Mouse (Mus musculus): ENCODE results near the gene S100a8. TPM values are rescaled to one million over a fixed set of nuclear protein-coding genes. Genes with fewer than 3 reads are reported as not detected.

The S100a8 gene
- polyA plus RNA-seq, 1 experiment from 2014 or later, result 2.2 TPM

GRCm38 (mm10) chr3:90638511-90639275 lies 30.1 kb upstream of the S100a8 start:
- Histone ChIP-seq H3K9ac (replicated peaks; ENCODE audit: low read length) (no peak overlapping the region), H3K27ac (replicated peaks; ENCODE audit: low read depth, low read length) (no peak overlapping the region), H3K4me1 (ENCODE audit: control insufficient read depth, insufficient read depth, low read length) (no peaks in the 10 kb centered on the region), H3K4me2 (ENCODE audit: low read length) (no peak overlapping the region), H3K9me3 (ENCODE audit: control insufficient read depth, low read length) (no peaks in the 10 kb centered on the region), H3K4me3 (replicated peaks; ENCODE audit: low read depth, low read length) (no peak overlapping the region), H3K27me3 (ENCODE audit: control insufficient read depth, insufficient read depth, low read length) (no peaks in the 10 kb centered on the region), H3K36me3 (ENCODE audit: control insufficient read depth, insufficient read depth, low read length) (no peaks in the 10 kb centered on the region)
- 86% methylated on average over 1 of the region's 1 CpGs for WGBS
- ATAC-seq (ENCODE audit: low FRiP score, low TSS enrichment) (no peak), DNase-seq (no peak)

DNA sequence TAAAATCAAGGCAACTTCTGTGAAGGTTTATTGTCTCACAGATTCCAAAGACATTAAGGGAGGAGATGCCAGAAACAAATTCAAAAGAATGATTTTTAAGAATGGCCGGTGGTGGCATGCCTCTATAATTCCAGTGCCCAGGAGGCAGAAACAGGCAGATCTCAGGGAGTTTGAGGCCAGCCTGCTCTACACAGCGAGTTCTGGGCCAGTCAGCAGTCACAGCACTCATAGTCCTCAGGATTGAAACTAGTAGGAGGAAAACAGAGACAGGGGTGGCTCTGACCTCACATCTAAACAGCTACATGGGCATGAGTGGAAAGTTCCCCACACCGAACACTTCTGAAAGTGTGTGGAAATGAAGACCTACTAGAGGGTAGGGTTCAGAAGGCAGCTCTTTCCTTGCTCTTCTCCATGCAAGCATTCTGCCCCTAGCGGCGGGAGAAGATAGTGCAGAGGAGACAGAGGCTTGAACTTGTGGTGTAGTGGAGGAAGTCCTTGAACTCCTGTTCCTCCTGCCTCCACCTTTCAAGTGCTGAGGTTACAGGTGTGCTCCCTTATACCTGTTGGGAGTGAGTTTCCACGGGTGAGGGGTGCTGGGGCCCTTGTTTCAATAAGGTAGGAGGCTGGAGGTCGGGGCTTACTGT lies 29.1 kb upstream of the S100a8 start:
- ATAC-seq (ENCODE audit: low FRiP score, low TSS enrichment), result no peak
- Histone ChIP-seq H3K27ac (replicated peaks; ENCODE audit: low read depth, low read length) (no peak overlapping the region), H3K9ac (replicated peaks; ENCODE audit: low read length) (no peak overlapping the region), H3K9me3 (ENCODE audit: control insufficient read depth, low read length) (no peaks in the 10 kb centered on the region), H3K4me3 (replicated peaks; ENCODE audit: low read depth, low read length) (no peak overlapping the region), H3K4me2 (ENCODE audit: low read length) (no peak overlapping the region), H3K27me3 (ENCODE audit: control insufficient read depth, insufficient read depth, low read length) (no peaks in the 10 kb centered on the region), H3K36me3 (ENCODE audit: control insufficient read depth, insufficient read depth, low read length) (no peaks in the 10 kb centered on the region), H3K4me1 (ENCODE audit: control insufficient read depth, insufficient read depth, low read length) (no peaks in the 10 kb centered on the region)
- 55% methylated on average over 7 of the region's 7 CpGs for WGBS
- DNase-seq, result peak; percentile 17

- H3K4me1 ChIP-seq (ENCODE audit: control insufficient read depth, insufficient read depth, low read length), result no peaks in the 10 kb centered on the region
- no peak overlapping the region for H3K27ac ChIP-seq (replicated peaks; ENCODE audit: low read depth, low read length)
- ATAC-seq (ENCODE audit: low FRiP score, low TSS enrichment) (no peak), DNase-seq (no peak)
- H3K27me3 ChIP-seq (ENCODE audit: control insufficient read depth, insufficient read depth, low read length), result no peaks in the 10 kb centered on the region
- H3K4me2 ChIP-seq (ENCODE audit: low read length), result no peak overlapping the region
- H3K9ac ChIP-seq (replicated peaks; ENCODE audit: low read length), result no peak overlapping the region
- WGBS, result 89% methylated on average over 7 of the region's 7 CpGs
- no peak overlapping the region for H3K4me3 ChIP-seq (replicated peaks; ENCODE audit: low read depth, low read length)
- no peaks in the 10 kb centered on the region for H3K36me3 ChIP-seq (ENCODE audit: control insufficient read depth, insufficient read depth, low read length)
- no peaks in the 10 kb centered on the region for H3K9me3 ChIP-seq (ENCODE audit: control insufficient read depth, low read length)
Measured at GRCm38 (mm10) chr3:90640981-90641380, 27.8 kb upstream of the S100a8 start.

GRCm38 (mm10) chr3:90644220-90644619 lies 24.6 kb upstream of the S100a8 start:
- no peak overlapping the region for H3K9ac ChIP-seq (replicated peaks; ENCODE audit: low read length)
- no peaks in the 10 kb centered on the region for H3K36me3 ChIP-seq (ENCODE audit: control insufficient read depth, insufficient read depth, low read length)
- no peaks in the 10 kb centered on the region for H3K27me3 ChIP-seq (ENCODE audit: control insufficient read depth, insufficient read depth, low read length)
- no peak overlapping the region for H3K4me3 ChIP-seq (replicated peaks; ENCODE audit: low read depth, low read length)
- no peak overlapping the region for H3K27ac ChIP-seq (replicated peaks; ENCODE audit: low read depth, low read length)
- 56% methylated on average over 3 of the region's 3 CpGs for WGBS
- no peak for ATAC-seq (ENCODE audit: low FRiP score, low TSS enrichment)
- H3K4me1 ChIP-seq (ENCODE audit: control insufficient read depth, insufficient read depth, low read length), result no peaks in the 10 kb centered on the region
- no peaks in the 10 kb centered on the region for H3K9me3 ChIP-seq (ENCODE audit: control insufficient read depth, low read length)
- peak; percentile 11 for DNase-seq
- no peak overlapping the region for H3K4me2 ChIP-seq (ENCODE audit: low read length)

GRCm38 (mm10) chr3:90647291-90647690 lies 21.5 kb upstream of the S100a8 start:
- Histone ChIP-seq H3K27ac (replicated peaks; ENCODE audit: low read depth, low read length) (no peak overlapping the region), H3K36me3 (ENCODE audit: control insufficient read depth, insufficient read depth, low read length) (no peaks in the 10 kb centered on the region), H3K4me3 (replicated peaks; ENCODE audit: low read depth, low read length) (no peak overlapping the region), H3K4me2 (ENCODE audit: low read length) (no peak overlapping the region), H3K9me3 (ENCODE audit: control insufficient read depth, low read length) (no peaks in the 10 kb centered on the region), H3K4me1 (ENCODE audit: control insufficient read depth, insufficient read depth, low read length) (no peaks in the 10 kb centered on the region), H3K9ac (replicated peaks; ENCODE audit: low read length) (no peak overlapping the region), H3K27me3 (ENCODE audit: control insufficient read depth, insufficient read depth, low read length) (no peaks in the 10 kb centered on the region)
- 90% methylated on average over 1 of the region's 1 CpGs for WGBS
- DNase-seq (no peak), ATAC-seq (ENCODE audit: low FRiP score, low TSS enrichment) (no peak)

DNA sequence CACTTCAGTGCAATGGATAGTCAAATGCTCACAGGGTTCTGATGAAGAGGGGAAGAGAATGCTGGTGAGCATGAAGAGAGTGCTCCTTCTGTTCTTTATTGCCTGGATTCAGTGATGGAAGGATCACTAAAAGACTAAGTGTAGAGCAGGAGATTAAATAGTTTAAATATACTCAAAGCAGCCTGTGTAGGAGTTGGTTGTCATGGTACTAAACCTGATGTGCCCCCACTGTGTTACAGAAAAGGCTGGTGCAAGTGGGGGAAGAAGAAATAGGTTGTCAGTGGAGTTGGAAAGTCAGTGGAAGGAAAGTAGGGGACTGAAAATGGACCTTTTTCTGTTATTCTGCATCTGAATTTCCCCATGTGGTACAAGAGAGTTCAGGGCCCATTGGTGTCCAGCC lies 19.8 kb upstream of the S100a8 start:
- H3K36me3 ChIP-seq (ENCODE audit: control insufficient read depth, insufficient read depth, low read length), result no peaks in the 10 kb centered on the region
- H3K27me3 ChIP-seq (ENCODE audit: control insufficient read depth, insufficient read depth, low read length), result no peaks in the 10 kb centered on the region
- H3K4me3 ChIP-seq (replicated peaks; ENCODE audit: low read depth, low read length), result no peak overlapping the region
- no peak overlapping the region for H3K4me2 ChIP-seq (ENCODE audit: low read length)
- ATAC-seq (ENCODE audit: low FRiP score, low TSS enrichment) (no peak), DNase-seq (no peak)
- no peak overlapping the region for H3K9ac ChIP-seq (replicated peaks; ENCODE audit: low read length)
- H3K4me1 ChIP-seq (ENCODE audit: control insufficient read depth, insufficient read depth, low read length), result no peaks in the 10 kb centered on the region
- H3K9me3 ChIP-seq (ENCODE audit: control insufficient read depth, low read length), result no peaks in the 10 kb centered on the region
- H3K27ac ChIP-seq (replicated peaks; ENCODE audit: low read depth, low read length), result no peak overlapping the region

DNA sequence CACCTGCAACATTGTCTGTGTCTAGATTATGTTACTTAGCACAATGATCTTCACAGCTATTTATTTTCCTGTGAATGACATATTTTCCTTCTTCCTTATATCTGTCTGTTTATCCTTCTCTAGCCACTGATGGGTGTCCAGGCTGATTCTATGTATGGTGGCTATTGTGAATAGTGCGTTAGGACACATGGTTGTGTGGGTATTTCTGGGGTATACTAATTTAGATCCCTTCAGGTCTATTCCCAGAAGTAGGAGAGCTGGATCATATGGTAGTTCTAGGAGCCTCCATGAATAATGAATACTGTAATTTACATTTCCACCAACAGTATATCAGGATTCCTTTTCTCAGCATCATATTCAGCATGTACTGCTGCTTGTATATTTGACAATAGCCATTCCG lies 18.9 kb upstream of the S100a8 start:
- no peak overlapping the region for H3K4me2 ChIP-seq (ENCODE audit: low read length)
- DNase-seq, result no peak
- H3K4me3 ChIP-seq (replicated peaks; ENCODE audit: low read depth, low read length), result no peak overlapping the region
- no peak for ATAC-seq (ENCODE audit: low FRiP score, low TSS enrichment)
- H3K36me3 ChIP-seq (ENCODE audit: control insufficient read depth, insufficient read depth, low read length), result no peaks in the 10 kb centered on the region
- H3K4me1 ChIP-seq (ENCODE audit: control insufficient read depth, insufficient read depth, low read length), result no peaks in the 10 kb centered on the region
- no peaks in the 10 kb centered on the region for H3K27me3 ChIP-seq (ENCODE audit: control insufficient read depth, insufficient read depth, low read length)
- no peak overlapping the region for H3K27ac ChIP-seq (replicated peaks; ENCODE audit: low read depth, low read length)
- H3K9me3 ChIP-seq (ENCODE audit: control insufficient read depth, low read length), result no peaks in the 10 kb centered on the region
- WGBS, result 90% methylated on average over 2 of the region's 2 CpGs
- no peak overlapping the region for H3K9ac ChIP-seq (replicated peaks; ENCODE audit: low read length)

- no peak overlapping the region for H3K4me2 ChIP-seq (ENCODE audit: low read length)
- H3K9me3 ChIP-seq (ENCODE audit: control insufficient read depth, low read length), result no peaks in the 10 kb centered on the region
- no peaks in the 10 kb centered on the region for H3K27me3 ChIP-seq (ENCODE audit: control insufficient read depth, insufficient read depth, low read length)
- no peak overlapping the region for H3K4me3 ChIP-seq (replicated peaks; ENCODE audit: low read depth, low read length)
- 38% methylated on average over 5 of the region's 5 CpGs for WGBS
- ATAC-seq (ENCODE audit: low FRiP score, low TSS enrichment) (peak; percentile 69), DNase-seq (peak; percentile 94)
- no peak overlapping the region for H3K9ac ChIP-seq (replicated peaks; ENCODE audit: low read length)
- H3K27ac ChIP-seq (replicated peaks; ENCODE audit: low read depth, low read length), result no peak overlapping the region
- no peaks in the 10 kb centered on the region for H3K36me3 ChIP-seq (ENCODE audit: control insufficient read depth, insufficient read depth, low read length)
- H3K4me1 ChIP-seq (ENCODE audit: control insufficient read depth, insufficient read depth, low read length), result no peaks in the 10 kb centered on the region
Measured at GRCm38 (mm10) chr3:90652878-90653508, 15.8 kb upstream of the S100a8 start.

DNA sequence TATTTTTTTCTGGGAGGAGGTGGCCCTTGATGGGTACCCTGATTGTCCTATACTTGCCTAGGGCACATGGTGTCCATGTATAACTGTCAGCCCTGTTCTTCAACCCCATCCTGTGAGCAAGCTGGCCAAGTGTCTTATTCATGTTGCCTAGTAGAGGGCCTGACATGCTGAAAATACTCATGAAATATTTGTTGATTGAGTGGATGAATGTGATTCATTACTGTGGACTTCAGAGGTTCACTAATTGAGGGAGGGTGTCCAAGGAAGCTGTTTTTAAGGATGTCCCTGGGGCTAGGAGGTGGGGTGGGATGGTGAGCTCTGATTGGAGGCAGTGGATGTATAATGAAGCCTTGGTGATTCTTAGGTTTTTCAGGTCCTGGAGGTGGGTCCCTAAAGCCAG lies 15.1 kb upstream of the S100a8 start, which contains the start of gene S100a7a:
TSS of gene S100a7a (plus strand) at position 301 of the 400 bp plus-strand sequence.
- no peaks in the 10 kb centered on the region for H3K4me1 ChIP-seq (ENCODE audit: control insufficient read depth, insufficient read depth, low read length)
- ATAC-seq (ENCODE audit: low FRiP score, low TSS enrichment) (no peak), DNase-seq (no peak)
- no peak within 1 kb of the TSS for H3K4me3 ChIP-seq (replicated peaks; ENCODE audit: low read depth, low read length)
- no peaks in the 10 kb centered on the region for H3K9me3 ChIP-seq (ENCODE audit: control insufficient read depth, low read length)
- no peaks in the 10 kb centered on the region for H3K27me3 ChIP-seq (ENCODE audit: control insufficient read depth, insufficient read depth, low read length)
- H3K4me2 ChIP-seq (ENCODE audit: low read length), result no peak within 1 kb of the TSS
- H3K36me3 ChIP-seq (ENCODE audit: control insufficient read depth, insufficient read depth, low read length), result no peaks in the 10 kb centered on the region
- no peak within 1 kb of the TSS for H3K9ac ChIP-seq (replicated peaks; ENCODE audit: low read length)
- H3K27ac ChIP-seq (replicated peaks; ENCODE audit: low read depth, low read length), result no peak within 1 kb of the TSS

All from midbrain, embryonic 14.5 days (tissue).